Mouse (Mus musculus): ENCODE data around the gene BC048679. TPM values are rescaled to one million over a fixed set of nuclear protein-coding genes. Genes with fewer than 3 reads are reported as not detected.
A peak's percentile ranks its signal among the peaks of the same experiment; 100 is the strongest.
"Not testable (repeated sequence)": the region's sequence is repeated elsewhere in the genome, so short reads cannot be mapped to it uniquely, and the experiment has no call there.

BC048679 gene
- polyA plus RNA-seq, 1 experiment from 2014 or later = not detected

DNA sequence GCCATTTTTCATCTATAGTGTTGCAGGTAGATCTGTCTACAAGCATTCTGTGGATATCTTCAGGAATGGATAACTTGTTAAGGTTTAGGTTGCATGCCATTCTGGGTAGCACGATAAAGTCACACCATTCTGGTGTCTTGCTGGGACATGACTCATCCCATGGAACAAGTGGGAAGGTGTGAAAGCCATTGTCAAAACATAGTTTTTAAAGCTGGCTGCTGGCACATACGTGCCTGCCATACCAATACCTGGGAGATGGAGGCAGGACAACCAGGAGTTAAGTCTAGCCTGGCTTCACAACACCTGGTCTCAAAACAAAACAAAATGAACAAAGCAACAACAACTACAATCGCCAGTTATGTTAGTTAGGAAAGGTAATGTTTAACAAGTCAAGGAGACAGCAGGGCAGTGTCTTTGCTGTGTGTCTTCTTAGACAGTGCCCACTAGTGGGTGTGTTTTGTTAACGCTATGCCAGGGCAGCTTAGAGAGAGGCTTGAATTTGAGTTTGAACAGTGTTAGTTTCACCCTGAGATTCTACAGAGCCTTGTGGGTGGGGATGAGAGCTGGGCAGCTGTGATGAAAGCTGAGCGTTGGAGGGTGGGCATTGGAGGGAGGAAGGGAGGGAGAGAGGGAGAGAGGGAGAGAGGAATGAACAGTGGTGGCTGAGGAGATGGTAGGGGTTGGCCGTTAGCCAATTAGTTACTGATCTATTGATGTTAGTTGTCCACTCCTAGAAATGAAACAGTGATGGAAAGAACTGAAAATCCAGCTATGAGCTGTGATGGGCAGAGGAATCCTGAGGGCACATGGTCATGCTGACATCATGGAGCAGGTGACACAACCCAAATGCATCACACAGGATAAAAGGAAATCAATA is 18.3 kb upstream of the BC048679 start:
- 73% methylated on average over 6 of the region's 6 CpGs for WGBS
- Histone ChIP-seq H3K4me2 (no peak overlapping the region), H3K27me3 (replicated peaks) (no peaks in the 10 kb centered on the region), H3K9ac (replicated peaks) (no peak overlapping the region), H3K4me3 (replicated peaks) (no peak overlapping the region), H3K36me3 (no peaks in the 10 kb centered on the region), H3K9me3 (replicated peaks) (no peaks in the 10 kb centered on the region), H3K27ac (replicated peaks) (no peak overlapping the region), H3K4me1 (no peaks in the 10 kb centered on the region)
- ATAC-seq (ENCODE audit: low FRiP score) = no peak

DNA sequence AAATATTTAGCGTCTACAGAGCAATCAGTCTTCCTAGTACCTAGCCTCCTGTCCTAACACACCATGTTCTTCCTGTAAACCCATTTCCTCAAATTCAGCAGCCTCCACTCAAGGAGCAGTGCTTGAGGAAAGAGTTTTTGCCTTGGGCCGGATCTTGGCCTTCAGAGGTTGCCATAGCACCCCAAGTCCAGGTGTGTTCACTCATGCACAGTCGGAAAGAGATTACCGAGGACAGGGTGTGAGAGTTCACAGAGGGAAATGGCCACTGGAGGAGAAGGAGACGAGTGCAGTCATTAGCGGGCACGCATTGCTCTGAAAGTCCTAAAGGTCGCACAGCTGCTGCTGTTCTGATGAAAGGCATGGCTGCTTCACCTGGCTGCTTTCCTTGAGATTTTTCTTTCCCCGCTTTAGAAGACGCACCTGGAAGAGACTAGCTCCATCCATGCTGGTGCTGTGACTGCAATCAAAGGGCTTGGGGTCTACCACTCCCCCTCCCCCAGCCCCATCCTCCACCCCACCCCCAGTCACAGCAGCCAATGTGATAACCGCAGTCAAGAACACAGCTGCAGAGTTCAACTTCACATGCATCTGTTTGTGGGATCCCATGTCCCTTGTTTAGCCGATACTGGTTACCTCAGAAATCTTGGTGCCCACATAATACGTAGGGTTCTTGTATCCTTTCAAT is 17.0 kb upstream of the BC048679 start:
- Histone ChIP-seq H3K9me3 (replicated peaks) (no peaks in the 10 kb centered on the region), H3K27ac (replicated peaks) (no peak overlapping the region), H3K9ac (replicated peaks) (no peak overlapping the region), H3K4me2 (no peak overlapping the region), H3K27me3 (replicated peaks) (no peaks in the 10 kb centered on the region), H3K4me3 (replicated peaks) (no peak overlapping the region), H3K36me3 (no peaks in the 10 kb centered on the region), H3K4me1 (no peaks in the 10 kb centered on the region)
- ATAC-seq (ENCODE audit: low FRiP score) = no peak
- 62% methylated on average over 13 of the region's 13 CpGs for WGBS

DNA sequence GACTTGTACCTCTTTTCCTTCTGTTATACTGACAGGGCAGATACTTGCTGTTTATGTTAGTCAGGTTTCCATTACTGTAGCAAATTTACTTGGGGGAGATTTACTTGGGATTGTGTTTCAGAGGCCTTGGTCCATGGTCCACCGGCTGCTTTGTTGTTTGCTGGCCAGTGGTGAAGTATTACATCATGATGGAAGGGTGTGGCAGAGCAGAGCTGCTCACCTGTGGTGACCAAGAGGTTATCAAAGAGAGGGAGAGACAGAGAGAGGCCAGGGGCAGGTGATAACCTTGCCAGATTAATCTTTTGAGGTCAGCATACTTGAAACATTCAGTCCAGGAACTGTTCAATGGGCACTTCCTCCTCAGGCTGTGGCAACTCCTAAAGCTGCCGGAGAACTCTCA is 3.0 kb upstream of the BC048679 start:
- Histone ChIP-seq H3K4me1 (no peaks in the 10 kb centered on the region), H3K9me3 (replicated peaks) (no peaks in the 10 kb centered on the region), H3K9ac (replicated peaks) (no peak overlapping the region), H3K4me2 (no peak overlapping the region), H3K27me3 (replicated peaks) (no peaks in the 10 kb centered on the region), H3K36me3 (no peaks in the 10 kb centered on the region), H3K4me3 (replicated peaks) (no peak overlapping the region), H3K27ac (replicated peaks) (no peak overlapping the region)
- WGBS = 92% methylated on average over 2 of the region's 2 CpGs
- no peak for ATAC-seq (ENCODE audit: low FRiP score)

- Histone ChIP-seq H3K27ac (replicated peaks) (no peak overlapping the region), H3K27me3 (replicated peaks) (no peaks in the 10 kb centered on the region), H3K9ac (replicated peaks) (no peak overlapping the region), H3K4me1 (peaks cover 13% of the 10 kb centered on the region), H3K36me3 (no peaks in the 10 kb centered on the region), H3K9me3 (replicated peaks) (no peaks in the 10 kb centered on the region), H3K4me3 (replicated peaks) (no peak overlapping the region), H3K4me2 (no peak overlapping the region)
- WGBS = 9% methylated on average over 6 of the region's 6 CpGs
- ATAC-seq (ENCODE audit: low FRiP score) = no peak
These were observed 910 bp downstream of the BC048679 start for GRCm38 (mm10) chr7:81497171-81497570.

DNA sequence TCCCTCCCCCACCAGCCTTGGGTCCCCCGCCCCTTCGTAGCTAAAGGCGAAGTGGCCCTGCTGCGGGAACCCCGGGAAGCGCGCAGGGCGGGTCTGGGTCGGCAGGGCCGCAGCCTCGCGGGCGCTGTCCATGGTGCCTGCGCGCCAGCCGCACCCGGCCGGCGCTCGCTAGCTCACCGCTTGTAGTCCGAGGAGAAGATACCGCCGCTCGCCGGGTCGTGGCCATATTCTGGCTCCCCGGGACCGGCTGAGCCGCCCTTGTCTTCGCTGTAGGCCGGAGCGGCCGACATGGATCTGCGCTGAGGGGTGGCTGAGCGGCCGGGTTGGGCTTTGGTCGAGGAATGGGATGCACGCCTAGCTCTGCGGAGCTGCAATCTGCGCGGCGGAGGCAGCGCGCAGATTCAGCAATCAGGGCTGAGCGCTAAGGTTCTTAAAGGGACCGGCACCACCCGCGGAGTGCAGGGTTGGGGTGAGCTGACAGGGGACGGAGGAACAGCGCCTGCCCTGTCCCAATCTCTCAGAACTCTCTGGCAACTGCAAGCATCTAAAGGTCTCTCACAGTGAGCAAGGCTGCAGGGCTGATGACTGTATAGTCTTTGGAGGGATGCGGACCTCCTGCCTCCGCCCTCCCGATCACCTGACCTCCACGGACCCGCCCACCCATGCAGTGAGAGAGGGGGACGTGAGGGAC is 4.6 kb downstream of the BC048679 start, which contains the start of gene Ap3b2:
TSS of gene Ap3b2 (minus strand) at position 595 of the 691 bp plus-strand sequence.
- Histone ChIP-seq H3K36me3 (no peaks in the 10 kb centered on the region), H3K4me1 (peaks cover 38% of the 10 kb centered on the region), H3K4me3 (replicated peaks) (peak within 1 kb of the TSS; percentile 92), H3K9me3 (replicated peaks) (no peaks in the 10 kb centered on the region), H3K27ac (replicated peaks) (peak within 1 kb of the TSS; percentile 98), H3K4me2 (peak within 1 kb of the TSS; percentile 67), H3K27me3 (replicated peaks) (no peaks in the 10 kb centered on the region), H3K9ac (replicated peaks) (peak within 1 kb of the TSS; percentile 91)
- ATAC-seq (ENCODE audit: low FRiP score) = peak; percentile 96
- WGBS = under 1% methylated on average over 57 of the region's 57 CpGs

DNA sequence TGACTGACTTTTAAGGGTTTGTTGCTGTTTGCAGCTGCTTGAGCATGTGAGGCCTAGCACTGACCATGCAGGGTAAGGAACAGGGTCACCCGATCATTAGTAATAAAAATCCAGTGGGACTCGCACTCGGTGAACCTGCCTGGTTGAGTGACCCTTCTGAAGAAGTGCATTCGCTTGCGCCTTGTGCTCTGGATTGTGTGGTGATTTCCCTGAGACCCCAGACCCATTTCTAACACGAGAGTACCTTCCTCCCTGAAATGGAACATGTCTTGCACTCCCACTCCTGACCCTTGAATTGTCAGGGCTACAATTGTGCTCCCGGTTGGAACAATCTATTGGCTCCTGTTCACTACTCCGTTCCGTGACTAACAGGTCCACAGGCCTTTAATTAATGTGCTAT is 5.5 kb downstream of the BC048679 start:
- H3K4me2 ChIP-seq = peak overlapping the region; percentile 67
- peak overlapping the region; percentile 92 for H3K4me3 ChIP-seq (replicated peaks)
- WGBS = 24% methylated on average over 9 of the region's 9 CpGs
- peaks cover 38% of the 10 kb centered on the region for H3K4me1 ChIP-seq
- no peak for ATAC-seq (ENCODE audit: low FRiP score)
- H3K36me3 ChIP-seq = no peaks in the 10 kb centered on the region
- peak overlapping the region; percentile 98 for H3K27ac ChIP-seq (replicated peaks)
- no peaks in the 10 kb centered on the region for H3K9me3 ChIP-seq (replicated peaks)
- H3K27me3 ChIP-seq (replicated peaks) = no peaks in the 10 kb centered on the region
- peak overlapping the region; percentile 91 for H3K9ac ChIP-seq (replicated peaks)

DNA sequence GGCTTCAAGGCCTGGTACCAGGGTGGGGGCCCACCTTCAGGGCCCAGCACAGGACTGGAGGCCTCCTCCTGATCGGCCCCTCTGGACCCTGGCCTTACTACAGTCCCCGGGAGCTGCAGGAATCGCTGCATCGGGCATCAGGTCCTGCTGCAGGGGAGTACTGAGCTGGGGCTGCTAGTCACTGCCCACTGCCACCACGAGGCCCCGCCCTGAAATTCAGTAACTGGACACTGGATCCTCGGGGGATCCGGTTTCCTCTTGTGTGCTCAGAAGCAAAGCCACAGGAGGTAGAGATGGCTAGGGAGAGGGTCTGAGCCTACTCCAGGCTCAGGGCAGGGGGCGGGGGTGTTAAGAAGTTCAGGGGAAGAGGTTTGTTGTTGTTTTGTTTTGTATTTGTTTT is 8.4 kb downstream of the BC048679 start:
- Histone ChIP-seq H3K9ac (replicated peaks) (no peak overlapping the region), H3K4me1 (peaks cover 38% of the 10 kb centered on the region)

DNA sequence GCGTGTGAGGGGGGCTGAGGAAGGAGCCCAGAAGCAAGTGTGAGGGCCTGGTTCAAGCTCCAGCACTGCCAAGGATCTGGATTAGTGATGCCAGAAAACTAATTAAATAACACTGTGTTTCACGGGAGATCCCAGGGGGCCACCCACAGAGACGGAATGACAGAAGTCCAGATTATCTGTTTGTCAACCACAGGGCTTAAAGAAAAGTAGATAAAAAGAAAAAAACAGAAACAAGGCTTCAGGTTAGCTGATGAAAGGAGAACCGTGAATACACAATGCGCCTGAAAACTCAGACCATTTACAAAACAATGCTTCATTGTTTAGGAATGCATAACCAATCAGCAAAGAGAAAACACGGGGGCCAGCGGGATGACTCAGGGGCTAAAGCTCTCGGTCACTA is 17.3 kb downstream of the BC048679 start:
- no peak for ATAC-seq (ENCODE audit: low FRiP score)
- no peak overlapping the region for H3K9ac ChIP-seq (replicated peaks)
- peaks cover 38% of the 10 kb centered on the region for H3K36me3 ChIP-seq
- WGBS = 5% methylated on average over 8 of the region's 8 CpGs
- H3K27me3 ChIP-seq (replicated peaks) = peaks cover 3% of the 10 kb centered on the region; the same call in 1 of the 2 replicates
- no peak overlapping the region for H3K4me3 ChIP-seq (replicated peaks)
- no peak overlapping the region for H3K27ac ChIP-seq (replicated peaks)
- H3K9me3 ChIP-seq (replicated peaks) = no peaks in the 10 kb centered on the region
- no peak overlapping the region for H3K4me2 ChIP-seq
- no peaks in the 10 kb centered on the region for H3K4me1 ChIP-seq

More for the DNA sequence above, 8.4 kb downstream of the BC048679 start:
- no peak for ATAC-seq (ENCODE audit: low FRiP score)
- WGBS = 12% methylated on average over 9 of the region's 9 CpGs
- H3K9me3 ChIP-seq (replicated peaks) = no peaks in the 10 kb centered on the region
- no peaks in the 10 kb centered on the region for H3K27me3 ChIP-seq (replicated peaks)
- H3K27ac ChIP-seq (replicated peaks) = no peak overlapping the region
- no peak overlapping the region for H3K4me2 ChIP-seq
- no peak overlapping the region for H3K4me3 ChIP-seq (replicated peaks)
- peaks cover 6% of the 10 kb centered on the region for H3K36me3 ChIP-seq

- H3K27me3 ChIP-seq (replicated peaks) = peaks cover 3% of the 10 kb centered on the region; the same call in 1 of the 2 replicates
- H3K9me3 ChIP-seq (replicated peaks) = no peaks in the 10 kb centered on the region
- ATAC-seq (ENCODE audit: low FRiP score) = no peak
- no peak overlapping the region for H3K9ac ChIP-seq (replicated peaks)
- H3K4me2 ChIP-seq = no peak overlapping the region
- H3K4me3 ChIP-seq (replicated peaks) = no peak overlapping the region
- H3K27ac ChIP-seq (replicated peaks) = no peak overlapping the region
- 70% methylated on average over 3 of the region's 3 CpGs for WGBS
- peaks cover 43% of the 10 kb centered on the region for H3K36me3 ChIP-seq
- H3K4me1 ChIP-seq = no peaks in the 10 kb centered on the region
These were observed 18.5 kb downstream of the BC048679 start for GRCm38 (mm10) chr7:81479531-81480090.

DNA sequence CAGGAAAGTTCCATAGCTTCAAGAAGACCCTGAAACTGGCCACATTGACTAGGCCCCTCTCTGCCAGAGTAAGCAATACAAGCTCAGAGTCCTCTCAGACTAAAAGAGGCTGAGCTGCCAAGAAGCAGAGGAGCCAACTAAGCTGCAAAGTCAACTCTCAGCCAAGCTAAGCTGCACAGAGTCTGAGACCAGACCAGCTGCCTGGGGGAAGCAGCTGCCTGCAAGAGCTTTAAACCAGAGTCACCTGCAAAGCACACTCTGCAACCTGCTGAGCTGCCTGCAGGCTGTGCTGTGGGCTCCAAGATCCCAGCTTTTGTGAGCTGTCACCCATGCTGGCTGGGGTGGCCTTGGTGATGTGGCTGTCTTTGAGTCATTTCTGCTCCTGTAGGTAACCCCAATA is 19.8 kb downstream of the BC048679 start:
- H3K4me1 ChIP-seq; ATAC-seq (ENCODE audit: low FRiP score); H3K27ac ChIP-seq (replicated peaks); H3K4me2 ChIP-seq; H3K9ac ChIP-seq (replicated peaks); H3K27me3 ChIP-seq (replicated peaks); H3K4me3 ChIP-seq (replicated peaks); H3K9me3 ChIP-seq (replicated peaks): not testable (repeated sequence)
- peaks cover 43% of the 10 kb centered on the region for H3K36me3 ChIP-seq

DNA sequence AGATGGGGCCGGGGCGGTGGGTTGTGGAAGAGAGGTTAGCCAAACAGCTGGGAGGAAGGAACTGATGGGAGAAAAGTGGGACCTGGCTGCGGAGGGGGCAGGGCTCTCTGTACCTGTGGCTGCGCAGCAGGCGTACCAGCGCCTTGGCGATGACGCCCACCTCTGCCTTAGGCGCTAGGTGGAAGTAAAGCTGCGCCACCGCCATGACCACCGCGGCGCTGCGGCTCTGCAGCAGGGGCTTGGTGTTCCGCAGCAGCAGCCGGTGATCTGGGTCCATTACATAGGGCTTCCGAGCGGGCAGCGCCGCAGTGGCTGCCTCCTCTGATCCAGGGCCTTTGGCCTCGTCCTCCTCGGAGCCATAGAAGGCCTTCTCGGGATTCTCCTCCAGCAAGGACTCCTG is 21.2 kb downstream of the BC048679 start:
- H3K4me2 ChIP-seq = no peak overlapping the region; the same call in 1 of the 2 replicates

More for the DNA sequence above, 21.2 kb downstream of the BC048679 start:
- Histone ChIP-seq H3K27me3 (replicated peaks) (peaks cover 3% of the 10 kb centered on the region; the same call in 1 of the 2 replicates), H3K9ac (replicated peaks) (no peak overlapping the region), H3K9me3 (replicated peaks) (no peaks in the 10 kb centered on the region), H3K4me1 (no peaks in the 10 kb centered on the region), H3K36me3 (peaks cover 44% of the 10 kb centered on the region), H3K4me3 (replicated peaks) (no peak overlapping the region), H3K27ac (replicated peaks) (no peak overlapping the region)
- WGBS = 10% methylated on average over 24 of the region's 24 CpGs
- ATAC-seq (ENCODE audit: low FRiP score) = peak; percentile 35; the same call in 1 of the 2 replicates

All from neural tube, embryonic 15.5 days (tissue).